Mouse (Mus musculus) bone marrow, adult 2 months (tissue): ENCODE measurements at regions not wholly inside any gene's neighbourhood (a gene's known extent, or its start where the extent isn't known, plus 50 kb on each side); places are given as distances from the start of the nearest gene placed in this dataset.

Experiments
- CTCF ChIP-seq: fragments of 200-500 bp; IDR thresholded peaks from 2 replicates; pipeline ENCODE4 v1.5.1; 2011; ENCODE audit warnings: low read length, control low read depth; ENCODE audit not compliant: control insufficient read depth, insufficient read depth
- POLR2A ChIP-seq: fragments of 200-500 bp; IDR thresholded peaks from 2 replicates; pipeline ENCODE4 v1.6.1; 2011; ENCODE audit warnings: low read depth, mild to moderate bottlenecking, control low read depth, low read length, borderline replicate concordance; ENCODE audit not compliant: control insufficient read depth

DNA sequence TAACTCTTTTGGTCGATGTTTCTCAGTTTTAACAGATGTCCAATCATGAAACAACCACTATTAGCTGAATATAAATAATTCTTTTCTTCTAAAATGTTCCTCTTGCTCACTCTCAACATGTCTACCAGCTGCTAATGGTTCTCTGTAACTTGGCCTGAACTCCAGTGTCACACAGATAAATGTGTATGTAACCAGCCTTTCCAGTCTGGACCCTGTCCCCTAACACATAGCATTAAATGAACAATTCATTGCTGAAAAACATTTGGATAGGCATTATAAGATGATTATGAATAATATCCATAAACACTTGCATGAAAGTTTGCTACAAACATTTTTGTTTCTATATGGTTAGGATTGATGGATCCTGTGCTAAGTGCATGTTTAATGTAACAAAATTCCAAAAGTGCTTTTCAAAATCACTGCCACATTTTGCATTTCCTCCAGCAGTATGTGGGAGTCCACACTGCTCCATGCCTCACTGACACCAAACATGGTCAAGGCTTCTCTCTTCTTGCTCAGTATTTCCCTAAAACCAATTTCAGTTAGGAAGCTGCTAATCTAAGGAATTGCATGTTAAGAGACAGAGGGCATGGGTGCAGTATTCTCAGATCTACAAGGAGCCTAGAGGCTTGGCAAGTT, 82.1 kb upstream of the Thbs1 start:
- TF ChIP-seq POLR2A: no peak
- TF ChIP-seq CTCF: no peak
